Mouse (Mus musculus): Measurements from ENCODE around the gene Plekhm1.
"Not testable (repeated sequence)": the region's sequence is repeated elsewhere in the genome, so short reads cannot be mapped to it uniquely, and the experiment has no call there.

Gene Plekhm1

DNA sequence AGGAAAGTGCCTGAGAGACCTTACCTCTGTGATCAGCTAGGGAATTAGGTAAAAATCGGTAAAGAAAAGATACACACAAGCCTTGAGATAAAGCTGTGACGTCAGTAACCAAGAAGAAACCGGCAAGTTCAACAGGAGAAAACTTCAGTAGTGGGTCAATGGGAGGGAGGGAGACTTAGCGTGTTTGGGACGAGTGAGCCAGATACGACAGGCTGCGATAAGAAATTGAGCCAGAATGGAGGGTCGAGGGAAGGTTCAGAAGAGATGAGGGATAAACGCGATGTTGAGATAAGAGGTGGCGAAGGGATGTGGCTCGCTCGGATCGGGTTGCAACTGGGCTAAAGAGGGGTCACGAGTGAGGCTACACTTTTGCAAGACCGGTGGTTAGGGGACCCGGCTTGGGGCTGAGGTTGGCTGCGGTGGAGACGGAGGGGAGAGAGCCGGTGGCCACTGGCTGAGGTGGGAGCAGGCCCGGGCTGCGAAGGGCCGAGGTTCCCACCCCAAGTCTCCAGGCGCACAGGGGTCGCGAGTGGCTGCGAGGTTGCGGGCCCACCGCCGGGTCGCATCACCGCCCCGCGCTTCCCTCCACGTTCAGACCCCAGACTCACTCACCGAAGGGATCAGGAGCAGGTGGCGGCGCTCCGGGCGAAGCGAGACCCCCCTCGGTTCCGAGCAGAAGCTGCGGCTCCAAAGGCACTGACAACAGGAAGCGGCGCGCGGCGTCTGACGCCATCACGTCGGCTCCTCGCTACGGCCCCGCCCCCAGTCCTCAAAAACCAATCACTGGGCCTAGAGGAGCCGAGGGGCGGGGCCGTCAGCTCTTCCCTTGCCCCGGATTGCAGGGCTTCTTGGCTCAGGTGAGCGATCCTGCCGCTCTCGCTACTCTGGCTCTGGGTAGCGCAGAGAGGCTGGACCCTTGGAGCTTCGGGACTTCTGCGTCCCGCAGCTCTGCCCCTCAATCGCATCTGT, at the start of gene Plekhm1:
Gene Plekhm1, minus strand, starts transcription at position 707 of the 969 bp plus-strand sequence.
- DNase-seq (ENCODE audit: low read depth, low spot score), result peak; percentile 91

DNA sequence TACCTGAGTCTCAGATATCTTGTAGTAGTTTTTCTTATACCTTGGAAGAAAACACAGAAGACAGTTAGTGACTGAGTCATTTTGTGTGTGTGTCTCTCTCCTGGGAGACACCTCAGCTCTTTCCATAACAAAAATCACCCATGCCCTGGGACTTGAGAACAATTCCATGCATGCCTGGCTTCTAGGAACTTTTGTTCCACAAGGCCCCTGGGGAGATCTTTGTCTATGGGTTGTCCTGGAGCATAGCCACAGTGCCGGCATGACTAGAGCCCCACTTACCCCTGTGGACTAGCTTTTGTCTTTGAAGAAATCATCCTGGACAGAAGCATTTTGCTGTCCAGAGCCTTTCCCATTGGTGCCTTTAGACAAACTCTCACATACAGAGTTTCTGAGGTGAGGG, 38.6 kb upstream of the Plekhm1 start:
- not testable (repeated sequence) for DNase-seq (ENCODE audit: low read depth, low spot score)

DNA sequence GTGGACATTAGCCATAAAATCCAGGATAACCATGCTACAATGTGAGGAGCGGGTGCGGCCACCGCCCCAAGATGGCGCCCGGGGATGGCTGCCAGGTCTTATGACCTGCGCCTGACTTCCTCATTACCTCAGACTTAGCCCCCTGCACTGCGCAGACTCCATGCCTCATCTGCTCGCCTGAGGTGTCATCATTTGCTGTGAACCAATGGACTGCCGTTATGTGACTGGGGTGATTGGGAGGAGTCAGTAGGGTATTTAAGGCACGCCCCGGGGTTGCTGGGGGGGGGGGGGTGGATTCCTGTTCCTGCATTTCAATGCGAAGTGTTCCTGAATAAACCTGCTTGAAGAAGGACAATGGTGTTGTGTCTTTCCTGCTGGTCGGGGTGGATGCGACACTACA, 37.2 kb upstream of the Plekhm1 start:
- not testable (repeated sequence) for DNase-seq (ENCODE audit: low read depth, low spot score)

DNA sequence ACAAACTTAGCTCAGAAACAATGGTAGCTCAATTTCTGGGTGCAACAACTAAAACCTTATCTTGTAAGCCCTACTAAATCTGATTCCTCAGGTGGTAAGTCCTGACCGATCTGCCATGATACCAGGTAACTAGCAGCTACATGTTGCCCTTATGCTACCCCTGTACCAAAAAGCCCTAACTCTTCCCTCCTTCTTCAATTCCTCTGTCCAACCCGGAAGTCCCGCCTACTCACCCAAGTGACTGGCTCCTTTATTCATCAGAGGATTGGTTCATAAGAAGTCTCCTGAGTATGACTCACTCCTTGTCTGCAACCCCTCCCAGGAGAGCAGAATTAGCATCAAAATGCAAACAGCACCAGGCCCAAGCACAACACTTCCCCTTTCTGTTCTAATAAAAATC, 31.2 kb upstream of the Plekhm1 start:
- no peak for DNase-seq (ENCODE audit: low read depth, low spot score)

DNA sequence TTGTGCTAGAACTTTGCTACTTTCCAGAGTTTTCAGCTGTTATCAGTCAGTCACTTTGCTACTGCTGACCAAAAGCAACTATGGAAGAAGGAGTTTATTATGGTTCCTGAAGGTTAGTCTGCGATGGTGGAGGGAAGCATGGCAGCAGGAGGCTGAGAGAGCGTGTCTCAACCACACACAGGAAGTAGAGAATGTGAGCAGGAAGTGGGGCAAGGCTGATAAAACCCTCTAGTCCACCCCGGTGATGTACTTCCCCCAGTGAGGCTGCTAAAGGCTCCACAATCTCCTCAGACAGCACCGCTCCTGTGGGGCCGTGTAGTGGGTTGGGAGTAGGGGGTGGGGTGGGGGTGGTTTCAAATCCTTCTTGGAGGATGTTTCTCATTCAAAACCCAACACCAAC, 23.8 kb upstream of the Plekhm1 start:
- no peak for DNase-seq (ENCODE audit: low read depth, low spot score)

DNA sequence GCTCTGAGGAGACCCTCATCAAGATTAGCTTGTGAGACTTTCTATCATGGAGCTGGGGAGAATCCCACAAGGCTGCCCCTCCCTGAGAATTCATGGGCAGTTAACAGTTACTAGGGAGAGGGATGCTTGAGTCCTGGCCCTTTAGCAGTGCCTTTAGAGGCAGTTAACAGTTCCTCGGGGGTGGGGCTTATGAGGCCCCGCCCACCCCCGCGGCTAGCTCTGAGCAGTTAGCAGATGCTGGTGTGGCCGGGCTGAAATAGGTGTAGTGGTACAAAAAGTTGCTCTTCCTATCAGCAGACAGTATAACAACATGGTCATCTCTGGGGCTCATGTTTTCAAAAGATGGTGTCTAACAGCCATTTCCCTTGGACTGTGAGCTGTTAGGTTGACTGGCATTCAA, 12.5 kb upstream of the Plekhm1 start:
- DNase-seq (ENCODE audit: low read depth, low spot score), result no peak

DNA sequence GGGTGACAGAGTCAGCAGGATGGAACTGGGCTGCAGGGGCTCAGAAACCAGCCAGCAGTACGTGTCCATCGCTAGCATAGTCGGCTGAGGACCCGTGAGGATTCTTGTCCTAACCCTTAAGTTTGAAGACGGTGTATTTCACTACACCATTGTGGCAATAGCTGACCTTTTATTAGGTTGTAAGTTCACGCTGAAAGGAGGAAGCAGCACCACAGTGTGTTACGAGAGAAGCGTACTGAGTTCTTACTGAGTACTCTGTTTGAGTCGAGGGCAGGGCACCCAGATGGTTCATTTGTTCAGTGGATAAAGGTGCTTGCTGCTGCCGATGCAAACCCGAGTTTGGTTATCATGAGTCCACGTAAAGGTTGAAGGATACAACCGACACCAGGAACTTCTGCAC, 7.2 kb upstream of the Plekhm1 start:
- no peak for DNase-seq (ENCODE audit: low read depth, low spot score)

DNA sequence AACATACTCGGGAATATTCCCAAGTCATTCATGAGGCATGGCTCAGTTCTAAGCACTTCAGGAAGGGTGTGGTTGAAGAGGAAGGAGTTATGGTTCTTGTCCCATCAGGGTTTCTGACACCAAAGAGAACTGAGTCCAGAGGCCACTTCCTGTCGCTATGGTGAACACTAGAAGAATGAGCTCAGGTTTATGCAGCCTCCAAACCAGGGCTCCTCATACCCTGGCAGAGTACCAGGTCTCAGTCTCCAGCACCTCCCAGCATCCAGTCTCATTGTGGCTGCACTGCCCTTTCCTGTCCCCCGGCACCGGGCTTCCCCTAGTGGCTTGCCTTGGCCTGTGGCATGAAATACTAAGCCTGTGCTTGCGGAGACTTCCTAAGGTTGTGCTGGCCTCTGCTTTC, 6.7 kb upstream of the Plekhm1 start:
- no peak for DNase-seq (ENCODE audit: low read depth, low spot score)

DNA sequence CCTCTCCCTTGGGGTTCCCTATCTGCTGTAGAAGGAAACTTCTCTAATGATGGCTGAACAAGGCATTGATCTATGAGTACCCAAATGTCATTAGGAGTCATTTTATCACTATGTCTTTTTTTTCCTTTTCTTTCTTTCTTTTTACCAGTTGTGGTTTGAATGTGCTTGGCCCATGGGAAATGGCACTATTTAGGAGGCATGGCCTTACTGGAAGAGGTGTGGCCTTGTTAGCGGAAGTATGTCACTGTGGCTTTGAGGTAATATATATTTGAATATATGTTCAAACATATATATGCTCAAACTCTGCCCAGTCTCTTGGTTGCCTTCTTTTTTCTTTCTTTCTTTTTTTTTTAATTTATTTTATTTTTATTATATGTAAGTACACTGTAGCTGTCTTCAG, 1.0 kb upstream of the Plekhm1 start:
- no peak for DNase-seq (ENCODE audit: low read depth, low spot score)

DNA sequence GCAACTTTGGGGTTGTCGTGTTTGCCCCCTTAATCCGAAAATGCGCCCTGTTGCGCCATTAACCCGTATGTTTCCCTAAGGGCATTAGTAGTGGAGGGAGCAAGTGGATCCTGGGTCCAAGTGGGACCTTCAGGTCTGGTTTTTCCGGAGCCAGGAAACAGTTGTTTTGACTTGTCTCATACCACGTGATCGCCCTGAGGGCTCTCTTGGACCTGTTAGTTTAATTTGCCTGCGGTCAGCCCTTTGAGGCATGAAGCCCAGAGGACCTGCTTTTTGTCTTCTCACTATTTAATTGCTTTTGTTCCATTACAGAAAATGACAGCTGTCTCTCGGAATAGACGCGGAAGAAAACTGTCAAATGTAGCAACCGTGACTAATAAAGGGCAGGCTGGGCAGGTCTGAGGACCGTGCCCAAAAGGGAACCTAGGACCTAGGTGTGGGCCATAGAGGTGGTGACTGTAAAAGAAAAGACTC, 500 bp upstream of the Plekhm1 start:
- DNase-seq (ENCODE audit: low read depth, low spot score), result no peak

DNA sequence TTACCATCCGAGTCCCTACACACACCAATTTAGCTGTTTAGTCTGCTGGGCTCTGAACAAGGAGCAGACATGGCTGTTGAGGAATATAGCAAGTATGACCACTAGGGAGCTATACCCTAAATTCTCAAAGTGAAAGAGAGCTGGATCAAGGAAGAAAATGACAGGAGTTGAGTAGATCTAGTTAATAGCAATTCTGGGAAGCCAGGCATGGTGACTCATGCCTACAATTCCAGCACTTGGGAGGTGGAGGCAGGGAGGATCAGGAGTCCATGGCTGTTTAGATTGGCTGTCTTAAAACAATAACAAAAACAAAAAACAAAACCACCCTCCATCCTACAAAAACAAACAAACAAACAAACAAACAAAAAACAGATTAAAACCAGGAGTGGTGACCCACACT, 1.2 kb downstream of the Plekhm1 start:
- no peak for DNase-seq (ENCODE audit: low read depth, low spot score)

DNA sequence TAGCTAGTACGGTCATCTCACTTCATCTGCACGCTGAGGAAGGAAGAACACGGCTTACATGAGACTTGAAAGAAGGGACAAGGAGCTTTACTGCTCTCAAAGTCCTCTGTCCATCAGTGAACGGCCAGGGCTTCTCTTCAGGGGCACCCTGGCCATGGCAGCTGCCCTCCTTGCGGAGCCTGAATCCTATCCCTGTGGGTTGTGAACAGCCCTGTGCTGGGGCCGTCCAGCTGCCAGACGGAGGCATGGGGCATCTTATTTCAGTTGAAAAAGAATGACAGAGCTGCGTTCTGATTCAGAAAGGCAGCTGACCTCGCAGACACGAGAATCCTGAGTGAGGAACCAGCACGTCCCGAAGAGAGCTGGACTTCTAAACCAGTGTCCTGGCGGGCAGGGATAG, 3.6 kb downstream of the Plekhm1 start:
- no peak for DNase-seq (ENCODE audit: low read depth, low spot score)

DNA sequence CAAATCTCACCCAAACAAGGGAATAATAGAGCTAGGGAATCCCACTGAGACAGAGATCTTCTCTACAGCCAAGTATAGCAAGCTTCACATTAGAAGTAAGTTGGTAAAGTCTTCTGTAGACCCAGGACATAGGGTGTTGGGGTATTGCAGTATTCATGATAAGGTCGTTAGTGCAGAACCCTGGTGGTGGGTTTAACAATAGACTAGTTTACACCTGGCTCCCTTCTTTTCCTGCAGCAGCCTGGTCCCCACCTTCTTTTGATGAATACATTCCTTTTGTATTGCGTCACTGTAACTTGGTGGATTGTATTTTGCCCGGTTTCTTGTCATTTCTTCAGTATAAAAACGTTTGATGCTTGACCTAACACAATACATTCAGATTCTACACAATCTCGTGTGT, 5.4 kb downstream of the Plekhm1 start:
- DNase-seq (ENCODE audit: low read depth, low spot score), result not testable (repeated sequence)

DNA sequence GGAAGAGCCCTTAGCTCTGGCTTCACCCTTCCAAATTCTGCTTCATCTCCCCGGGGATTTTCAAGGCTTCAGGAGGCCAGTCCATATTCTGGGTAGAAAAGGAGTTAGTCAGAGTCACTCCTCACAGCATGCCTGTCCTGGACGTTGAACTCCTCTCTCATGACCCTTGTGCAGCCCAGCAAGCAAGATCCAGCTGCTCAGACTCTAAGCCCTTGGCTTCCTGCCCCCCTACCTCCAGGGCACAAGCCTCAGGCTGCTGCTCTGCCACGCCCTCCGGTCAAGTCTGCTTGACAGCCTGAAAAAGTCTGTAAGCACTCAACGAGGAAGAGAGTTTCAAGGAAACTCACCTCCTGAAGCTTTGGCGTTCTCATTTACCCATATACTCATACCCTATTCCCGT, 5.9 kb downstream of the Plekhm1 start:
- DNase-seq (ENCODE audit: low read depth, low spot score), result no peak

DNA sequence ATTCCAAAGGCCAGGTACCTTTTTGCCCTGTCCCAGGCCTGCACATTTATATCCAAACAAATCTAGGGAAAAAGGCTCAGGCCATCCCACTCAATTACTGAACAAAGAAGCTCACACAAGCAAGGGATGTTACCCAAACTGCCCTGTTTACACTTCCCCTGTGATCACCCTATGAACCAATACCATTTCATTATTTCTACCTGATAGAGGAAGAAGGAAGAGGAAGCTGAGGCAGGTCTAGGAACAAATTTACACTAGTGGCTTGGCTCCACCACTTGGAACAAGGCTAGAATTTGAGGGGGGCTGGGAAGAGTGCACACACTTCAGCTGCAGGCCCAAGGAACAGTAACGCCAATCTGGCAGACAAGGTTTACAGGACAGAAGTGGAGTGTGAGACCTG, 6.7 kb downstream of the Plekhm1 start:
- no peak for DNase-seq (ENCODE audit: low read depth, low spot score)

DNA sequence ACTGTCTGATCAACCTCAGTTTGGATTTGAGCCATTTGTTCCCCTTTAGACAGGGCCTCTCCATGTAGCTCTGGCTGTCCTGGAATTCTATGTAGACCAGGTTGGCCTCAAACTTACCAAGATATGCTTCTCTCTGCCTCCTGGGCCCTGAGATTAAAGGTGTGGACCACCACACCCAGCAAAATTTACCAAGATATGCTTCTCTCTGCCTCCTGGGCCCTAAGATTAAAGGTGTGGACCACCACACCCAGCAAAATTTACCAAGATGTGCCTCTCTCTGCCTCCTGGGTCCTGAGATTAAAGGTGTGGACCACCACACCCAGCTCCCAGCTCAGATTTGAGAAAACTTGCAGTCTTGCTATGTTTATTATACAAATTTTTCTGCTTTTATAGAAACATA, 7.9 kb downstream of the Plekhm1 start:
- no peak for DNase-seq (ENCODE audit: low read depth, low spot score)

DNA sequence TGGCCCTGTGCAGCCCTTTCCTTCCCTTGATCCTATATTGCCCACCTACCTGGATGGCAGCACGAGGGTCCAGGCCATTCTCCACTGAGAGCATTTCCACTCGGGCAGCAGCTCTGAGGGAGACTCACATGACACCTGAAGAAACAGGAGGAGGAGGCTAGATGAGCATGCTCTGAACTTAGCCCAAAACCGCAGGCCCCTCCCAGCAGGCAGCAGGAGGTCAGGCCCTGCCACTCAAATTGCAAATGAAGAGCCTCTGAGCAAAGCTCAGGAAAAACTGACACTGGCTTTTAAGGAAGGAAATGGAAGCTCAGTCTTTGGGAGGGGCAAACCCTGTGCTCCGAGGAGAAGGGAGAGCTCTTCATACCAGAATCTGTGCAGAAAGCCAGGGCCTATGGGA, 8.7 kb downstream of the Plekhm1 start:
- no peak for DNase-seq (ENCODE audit: low read depth, low spot score)

DNA sequence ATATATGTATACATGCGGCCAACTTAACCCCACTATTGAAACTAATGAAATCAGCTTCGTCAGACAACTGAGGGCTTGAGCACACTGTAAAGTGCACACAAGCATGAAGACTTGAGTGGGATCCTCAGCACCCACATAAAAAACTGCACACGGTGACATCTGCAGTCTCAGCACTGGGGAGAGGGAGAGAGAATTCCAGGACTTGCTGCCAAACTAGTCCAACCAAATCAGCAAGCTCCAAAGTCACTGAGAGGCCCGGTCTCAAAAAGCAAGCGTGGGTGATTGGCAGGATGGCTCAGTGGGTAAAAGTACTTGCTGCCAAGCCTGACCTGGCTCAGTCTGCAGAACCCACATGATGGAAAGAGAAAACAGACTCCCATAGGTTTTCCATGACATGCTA, 9.7 kb downstream of the Plekhm1 start:
- no peak for DNase-seq (ENCODE audit: low read depth, low spot score)

DNA sequence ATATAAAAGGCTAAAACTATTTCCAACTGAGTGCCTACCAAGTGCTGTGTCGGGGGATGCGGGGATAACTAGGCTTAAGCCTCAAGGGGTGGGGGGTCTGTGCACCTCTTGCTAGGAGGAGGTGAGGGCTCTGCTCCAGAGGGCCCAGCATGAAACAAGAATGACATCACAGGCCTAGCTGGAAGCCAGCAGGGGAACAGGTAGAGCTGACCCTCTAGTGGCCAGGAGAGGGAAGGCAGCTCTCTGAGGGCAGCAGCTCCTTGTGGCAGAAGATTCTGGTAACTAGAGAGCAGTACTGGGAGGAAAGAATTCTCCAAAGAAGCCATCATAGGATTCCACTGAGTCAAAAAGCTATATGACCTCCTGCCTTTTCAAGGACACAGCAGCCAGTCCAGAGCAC, 10.3 kb downstream of the Plekhm1 start:
- DNase-seq (ENCODE audit: low read depth, low spot score), result no peak

DNA sequence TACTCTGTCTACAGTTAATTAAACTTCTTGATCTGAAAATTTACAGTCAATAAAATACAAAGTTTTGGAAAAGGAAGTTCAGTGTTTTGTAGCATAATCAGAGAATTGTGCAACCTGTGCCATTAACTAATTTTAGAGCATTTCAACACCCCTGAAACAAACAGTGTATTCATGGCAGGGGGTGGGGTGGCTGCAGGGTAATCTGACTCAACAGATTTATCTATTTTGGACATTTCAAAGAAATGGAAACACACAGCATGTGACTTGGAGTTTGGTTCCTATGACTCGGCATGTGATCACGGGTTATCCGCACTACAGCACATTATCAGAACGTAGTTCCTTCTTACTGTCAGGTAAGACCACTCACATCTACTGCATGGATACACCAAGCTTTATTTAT, 12.5 kb downstream of the Plekhm1 start:
- DNase-seq (ENCODE audit: low read depth, low spot score), result no peak

DNA sequence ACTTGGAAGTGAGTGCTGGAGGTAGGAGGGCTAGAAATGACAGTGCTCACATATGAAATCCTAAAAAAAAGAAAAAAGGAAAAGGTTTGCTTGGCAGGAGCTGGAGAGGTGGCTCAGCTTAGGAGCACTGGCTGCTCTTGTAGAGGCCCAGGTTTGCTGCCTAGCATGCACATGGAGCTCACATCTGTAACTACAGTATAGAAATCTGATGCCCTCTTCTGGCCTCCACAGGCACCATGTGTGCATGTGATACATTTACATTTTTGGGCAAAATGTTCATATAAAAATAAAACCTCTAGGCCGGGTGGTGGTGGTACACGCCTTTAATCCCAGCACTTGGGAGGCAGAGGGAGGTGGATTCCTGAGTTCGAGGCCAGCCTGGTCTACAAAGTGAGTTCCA, 13.4 kb downstream of the Plekhm1 start:
- DNase-seq (ENCODE audit: low read depth, low spot score), result no peak

DNA sequence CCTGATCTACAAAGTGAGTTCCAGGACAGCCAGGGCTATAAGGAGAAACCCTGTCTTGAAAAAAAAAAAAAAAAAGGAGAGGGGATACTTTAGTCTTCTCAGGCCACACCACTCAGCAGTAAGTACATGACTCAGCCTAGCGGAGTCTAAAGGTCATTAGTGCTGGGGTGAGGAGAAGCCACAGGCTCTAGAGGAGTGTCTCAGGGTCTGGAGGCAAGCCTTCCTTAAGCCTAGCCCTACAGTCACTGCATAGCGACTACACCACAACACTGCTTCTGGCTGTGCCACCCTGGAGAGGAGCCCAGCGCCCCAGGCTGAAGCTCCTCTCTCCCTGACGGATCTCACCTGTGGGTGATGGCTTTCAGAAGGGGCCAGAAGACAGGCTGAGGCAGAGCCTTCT, 15.8 kb downstream of the Plekhm1 start:
- no peak for DNase-seq (ENCODE audit: low read depth, low spot score)

DNA sequence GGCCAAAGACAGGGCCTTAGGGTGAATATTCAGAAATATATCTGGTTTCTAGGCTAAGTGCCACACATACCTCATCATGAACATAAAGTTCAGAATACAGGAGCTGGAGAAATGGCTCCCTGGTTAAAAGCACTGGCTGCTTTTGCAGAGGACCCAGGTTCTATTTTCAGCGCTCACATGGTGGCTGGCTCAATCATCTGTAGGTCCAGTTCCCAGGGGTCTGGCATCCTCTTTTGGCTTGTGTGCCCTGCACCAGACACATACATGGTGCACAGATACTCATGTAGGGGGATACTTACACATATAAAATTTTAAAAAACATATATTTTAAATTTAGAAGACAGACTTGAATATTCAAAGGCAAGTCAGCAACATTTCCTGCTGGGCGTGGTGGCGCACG, 16.3 kb downstream of the Plekhm1 start:
- no peak for DNase-seq (ENCODE audit: low read depth, low spot score)

DNA sequence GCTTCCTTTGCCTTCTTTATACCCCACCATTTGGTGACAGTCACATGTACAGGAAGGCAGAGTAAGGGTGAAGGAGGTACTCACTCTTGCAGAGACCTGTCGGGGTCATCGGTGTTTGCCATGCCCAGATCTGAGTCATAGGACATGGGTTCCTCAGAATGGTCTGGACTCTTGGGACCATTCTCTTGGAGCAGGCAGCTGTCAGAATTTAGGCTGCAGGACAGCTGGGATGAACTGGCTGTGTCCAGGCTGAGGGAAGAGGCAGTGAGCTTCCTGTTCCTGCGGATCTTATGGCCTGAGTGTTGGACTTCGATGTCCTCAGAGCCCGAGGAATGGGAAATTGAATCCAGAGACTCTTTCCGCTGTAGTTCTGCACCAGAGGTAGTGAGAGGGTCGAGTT, 17.9 kb downstream of the Plekhm1 start:
- no peak for DNase-seq (ENCODE audit: low read depth, low spot score)
